Mouse (Mus musculus) A20 (cell line): ENCODE measurements around the gene Efcab2.
A peak's percentile ranks its signal among the peaks of the same experiment; 100 is the strongest.

Source experiments
- DNase-seq: peaks from one replicate; pipeline ENCODE4 v3.0.0-alpha.2; 2011; ENCODE audit warnings: low read depth, low spot score

Efcab2 gene

GRCm38 (mm10) chr1:178405951-178406711 lies at the start of gene Efcab2:
Efcab2 (plus strand) TSS chr1:178406085.
- peak; percentile 95 for DNase-seq

DNA sequence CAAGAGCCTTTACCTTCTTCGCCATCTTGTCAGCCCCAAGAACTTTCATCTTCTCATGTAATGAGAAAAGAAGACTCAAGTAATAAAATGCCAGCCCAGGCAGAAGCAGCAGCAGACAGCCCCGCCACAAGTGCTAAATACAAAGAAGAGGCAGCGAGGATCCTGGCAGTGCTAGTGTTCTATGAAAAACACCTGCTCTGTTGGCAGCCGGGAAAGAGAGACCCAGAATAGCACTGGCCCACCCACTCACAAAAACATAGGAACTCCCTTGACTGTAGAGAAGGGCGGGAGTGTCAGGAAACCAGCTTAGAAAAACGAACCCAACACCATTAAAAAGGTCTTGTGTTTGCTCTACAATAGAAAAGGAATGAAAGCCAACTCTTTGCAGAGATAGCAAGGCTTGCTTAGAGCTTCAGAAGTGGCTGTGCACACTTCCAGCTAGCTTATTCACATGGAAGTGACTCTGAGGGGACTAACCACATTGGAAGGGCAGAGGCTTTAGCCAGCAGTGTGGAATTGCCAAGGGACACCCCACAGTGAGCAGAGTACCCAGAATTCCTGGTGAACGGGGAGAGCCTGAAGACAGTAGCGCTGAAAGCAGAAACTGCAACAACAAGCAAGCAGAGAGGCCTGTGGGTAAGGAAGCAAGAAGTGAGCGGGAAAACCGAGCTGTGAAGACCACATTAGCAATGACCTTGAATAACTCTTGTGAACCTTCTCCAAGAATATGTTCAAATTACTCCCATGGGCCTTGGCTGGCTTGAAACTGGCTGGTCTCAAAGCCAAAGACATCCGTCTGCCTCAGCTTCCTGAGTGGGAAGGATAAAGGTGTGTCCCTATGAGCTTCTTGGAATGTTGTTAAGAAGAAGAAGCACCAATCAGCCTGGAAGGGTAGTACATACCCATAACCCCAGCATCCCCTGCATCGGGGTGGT lies 47.8 kb upstream of the Efcab2 start:
- DNase-seq: no peak

GRCm38 (mm10) chr1:178360264-178360663 lies 45.6 kb upstream of the Efcab2 start:
- no peak for DNase-seq

DNA sequence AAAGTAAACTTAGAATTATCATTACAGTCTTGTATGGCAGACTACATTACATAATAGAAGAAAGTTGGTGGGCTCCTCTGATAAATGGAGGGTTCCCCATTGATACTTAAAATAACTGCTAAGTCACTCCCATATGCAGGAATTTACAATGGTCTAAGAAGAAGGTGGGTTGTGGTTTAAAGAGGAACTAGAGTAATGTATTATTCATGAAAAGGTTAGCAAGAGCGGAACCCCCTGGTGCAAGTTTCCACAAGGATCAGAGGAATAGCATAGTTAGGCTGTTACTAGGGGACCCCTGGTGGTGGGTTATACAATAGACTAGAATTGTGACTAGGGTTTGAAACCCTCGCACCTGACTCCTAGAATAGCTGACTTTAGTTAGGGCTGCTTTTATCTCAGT lies 45.2 kb upstream of the Efcab2 start:
- DNase-seq: no peak

GRCm38 (mm10) chr1:178365171-178365570 lies 40.7 kb upstream of the Efcab2 start:
- DNase-seq: no peak

- DNase-seq: no peak
Observed at GRCm38 (mm10) chr1:178368121-178368520, 37.8 kb upstream of the Efcab2 start.

GRCm38 (mm10) chr1:178368548-178369271 lies 37.2 kb upstream of the Efcab2 start:
- DNase-seq: peak; percentile 88

DNA sequence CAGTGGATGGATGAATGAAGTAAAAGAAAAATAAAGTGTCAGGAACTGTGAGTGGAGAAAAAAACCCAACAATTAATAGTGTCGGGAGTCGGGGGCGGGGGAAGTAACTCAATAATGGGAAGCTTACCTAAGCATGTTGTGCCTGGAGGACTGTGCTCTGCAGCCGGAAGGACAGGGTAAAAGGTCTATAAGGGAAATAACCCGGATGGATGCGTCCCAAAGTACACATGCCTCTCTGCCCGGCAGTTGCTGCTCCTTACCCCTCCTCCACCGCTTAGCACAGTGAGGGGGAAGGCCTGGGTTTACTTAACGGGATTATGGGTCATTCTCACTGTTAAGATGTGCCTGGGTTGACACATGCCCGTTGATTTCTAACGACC lies 36.6 kb upstream of the Efcab2 start:
- DNase-seq: peak; percentile 71

DNA sequence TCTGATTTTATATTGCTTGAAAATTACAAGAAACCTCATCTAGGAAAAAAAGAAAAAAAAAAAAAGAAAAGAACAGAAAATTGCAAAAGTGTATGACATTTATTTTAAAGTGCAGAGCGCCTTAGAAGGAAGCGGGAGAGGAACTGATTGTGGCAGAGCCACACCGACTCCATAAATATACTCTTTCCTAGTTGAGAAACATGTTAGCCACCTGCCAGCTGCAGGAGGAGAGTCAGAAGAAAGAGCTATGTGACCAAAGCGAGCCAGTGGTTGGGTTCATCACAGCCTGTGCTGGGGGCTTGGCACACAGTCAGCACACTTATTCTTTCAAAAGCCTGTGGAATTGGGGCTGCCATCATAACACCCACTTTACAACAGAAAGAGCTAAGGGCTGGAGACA lies 33.2 kb upstream of the Efcab2 start:
- peak; percentile 43 for DNase-seq

DNA sequence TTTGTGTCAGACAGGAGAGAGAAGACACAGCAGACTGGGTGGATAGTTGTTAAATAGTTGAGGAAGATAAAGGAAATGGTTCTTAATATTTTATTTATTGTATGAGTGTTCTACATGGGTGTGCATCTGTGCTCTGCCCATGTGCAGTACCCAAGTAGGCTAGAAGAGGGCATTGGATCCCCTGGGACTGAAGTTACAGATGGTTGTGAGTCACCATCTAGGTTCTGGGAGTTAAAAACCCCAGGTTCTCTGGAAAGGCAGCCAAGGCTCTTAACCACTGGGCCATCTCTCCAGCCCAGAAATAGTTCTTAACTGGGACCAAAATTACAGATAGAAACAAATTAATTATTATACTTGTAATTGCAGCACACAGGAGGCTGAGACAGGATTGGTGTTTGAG lies 30.5 kb upstream of the Efcab2 start:
- DNase-seq: no peak

DNA sequence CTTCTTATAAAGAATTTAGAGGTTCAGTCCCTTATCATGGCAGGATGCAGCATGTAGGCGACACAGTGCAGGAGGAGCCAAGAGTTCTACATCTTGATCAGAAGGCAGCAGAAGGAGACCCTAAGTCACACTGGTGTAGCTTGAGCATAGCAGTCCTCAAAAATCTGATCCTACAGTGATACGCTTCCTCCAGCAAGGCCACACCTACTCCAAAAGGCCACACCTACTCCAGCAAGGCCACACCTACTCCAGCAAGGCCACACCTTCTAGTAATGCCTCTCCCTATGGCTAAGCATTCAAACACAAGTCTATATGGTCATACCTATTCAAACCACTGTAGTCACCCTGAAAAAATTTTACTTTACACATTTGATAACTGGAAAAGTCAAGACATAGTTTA lies 29.8 kb upstream of the Efcab2 start:
- peak; percentile 32 for DNase-seq

DNA sequence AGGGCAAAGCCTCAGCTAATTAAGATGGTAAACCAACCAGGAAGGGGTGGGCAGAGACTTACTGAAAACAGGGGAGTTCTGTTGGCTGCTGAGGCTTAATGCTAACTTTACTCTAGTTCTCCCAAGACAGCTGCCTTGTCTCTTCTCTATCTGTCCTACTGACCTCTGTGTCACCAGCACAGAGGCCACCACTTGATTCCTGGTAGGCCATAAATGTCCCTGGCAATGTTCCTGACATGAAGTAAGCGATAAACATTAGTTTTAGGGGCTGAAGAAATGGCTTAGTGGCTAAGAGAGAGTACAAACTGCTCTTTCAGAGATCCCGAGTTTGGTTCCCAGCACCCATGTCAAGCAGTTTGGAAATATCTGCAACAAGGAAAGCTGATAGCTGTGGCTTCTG lies 29.0 kb upstream of the Efcab2 start:
- DNase-seq: no peak

GRCm38 (mm10) chr1:178378115-178378514 lies 27.8 kb upstream of the Efcab2 start:
- DNase-seq: no peak

DNA sequence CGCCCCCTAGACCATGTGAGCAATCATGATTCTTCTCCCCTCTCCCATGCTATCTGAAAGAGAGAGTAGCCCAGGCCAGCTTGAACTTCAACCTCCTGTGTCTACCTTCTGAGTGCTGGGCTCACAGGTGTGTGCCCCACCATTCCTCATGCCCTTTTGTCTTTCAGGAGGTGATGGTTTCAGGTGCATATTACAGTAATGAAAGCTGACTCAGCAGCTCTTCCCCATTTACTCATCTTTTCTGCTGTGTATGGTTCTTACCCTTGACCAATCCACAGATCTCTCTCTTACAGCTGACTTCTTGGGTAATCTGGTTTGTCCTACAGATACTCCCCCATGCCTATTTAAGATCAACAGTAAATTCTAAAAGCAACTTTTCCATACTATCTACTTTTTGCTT lies 26.7 kb upstream of the Efcab2 start:
- no peak for DNase-seq

GRCm38 (mm10) chr1:178382165-178382564 lies 23.7 kb upstream of the Efcab2 start:
- no peak for DNase-seq

- DNase-seq: no peak
Observed at GRCm38 (mm10) chr1:178388802-178389201, 17.1 kb upstream of the Efcab2 start.

GRCm38 (mm10) chr1:178389401-178389800 lies 16.5 kb upstream of the Efcab2 start:
- DNase-seq: no peak

DNA sequence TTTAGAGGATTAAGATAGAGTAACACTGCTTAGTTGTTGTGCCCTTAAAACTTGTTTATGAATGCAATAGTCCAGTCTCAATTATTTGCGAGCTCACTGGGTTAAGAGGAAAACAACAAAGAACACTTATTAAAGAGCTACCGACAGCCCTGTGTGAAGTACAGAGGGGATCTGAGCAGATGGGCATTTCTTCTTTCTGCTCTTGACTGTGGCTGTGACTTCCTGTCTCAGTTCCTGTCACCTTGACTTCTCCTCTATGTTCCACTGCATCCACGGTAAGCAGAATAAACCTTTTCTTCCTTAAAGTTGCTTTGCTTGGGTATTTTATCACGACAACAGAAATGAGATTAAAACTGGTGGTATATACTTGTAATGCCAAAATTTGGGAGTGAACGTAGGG lies 12.9 kb upstream of the Efcab2 start:
- peak; percentile 52 for DNase-seq

DNA sequence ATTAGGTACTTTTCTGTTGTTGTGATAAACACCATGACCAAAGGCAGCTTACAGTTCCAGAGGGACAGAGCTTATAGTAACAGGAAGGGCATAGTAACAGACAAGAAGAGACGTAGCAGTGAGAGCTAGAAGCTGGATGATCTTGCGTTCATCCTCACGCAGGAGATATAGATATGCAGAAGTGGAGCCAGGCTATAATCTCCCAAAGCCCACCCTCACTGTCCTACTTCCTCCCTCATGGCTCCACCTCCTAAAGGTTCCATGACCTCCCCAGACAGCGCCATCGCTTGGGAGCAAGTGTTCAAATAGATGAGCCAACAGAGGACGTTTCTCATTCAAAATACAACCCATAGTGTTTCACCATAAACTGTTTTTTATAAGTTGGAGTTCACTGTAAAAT lies 10.8 kb upstream of the Efcab2 start:
- DNase-seq: no peak

GRCm38 (mm10) chr1:178396383-178396782 lies 9.5 kb upstream of the Efcab2 start:
- no peak for DNase-seq

GRCm38 (mm10) chr1:178399879-178400278 lies 6.0 kb upstream of the Efcab2 start:
- no peak for DNase-seq

DNA sequence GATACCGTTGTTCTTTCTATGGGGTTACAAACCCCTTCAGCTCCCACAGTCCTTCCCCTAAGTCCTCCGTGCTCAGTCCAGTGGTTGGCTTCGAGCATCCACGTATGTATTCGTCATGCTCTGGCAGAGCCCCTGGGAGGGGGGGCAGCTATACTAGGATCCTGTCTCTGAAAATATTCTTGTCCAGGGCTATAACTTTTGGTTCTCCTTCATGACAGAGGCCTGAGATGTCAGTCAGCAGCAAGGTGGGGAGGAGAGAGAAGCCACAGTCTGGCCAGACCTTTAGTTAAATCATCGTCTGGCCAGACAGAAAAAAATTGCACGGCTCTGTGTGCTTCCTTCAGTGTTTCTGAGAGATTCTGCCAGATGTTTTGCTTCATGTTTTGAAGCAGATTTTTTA lies 5.2 kb upstream of the Efcab2 start:
- DNase-seq: no peak
